In genomic region chr1:75182160-75182559, GRCm38 (mm10) we compare ENCODE assay signal across 18 mouse cellular contexts. TPM values are rescaled to one million over a fixed set of nuclear protein-coding genes. Genes with fewer than 3 reads are reported as not detected.
DNase-seq lines count a peak whose midpoint lies in the region; ATAC-seq and TF ChIP-seq lines count a peak whose summit lies in the region.
"Had no signal": no experiment of that assay in that cellular context is flagged by ENCODE, and none has a peak within 500 bp of the region (broad histone marks: within the 10 kb centered on the region; RNA-seq: fewer than 3 reads in every experiment).

No protein-coding gene starts in this region.

- WGBS in kidney, postnatal 0 days = 76% methylated on average over 4 of the region's 4 CpGs
- WGBS in midbrain, postnatal 0 days = 75% methylated on average over 4 of the region's 4 CpGs
- WGBS in midbrain, embryonic 14.5 days = 75% methylated on average over 4 of the region's 4 CpGs
- 72% methylated on average over 4 of the region's 4 CpGs for WGBS in stomach, postnatal 0 days

- no peak for TF ChIP-seq EP300 in MEL (IDR thresholded peaks at IDR 0.05; ENCODE audit: low read depth in 1 of 2, low read length in 2 of 2)
- TF ChIP-seq EP300 in stomach, postnatal 0 days (optimal IDR thresholded peaks at IDR 0.05) = no peak

- no peaks in the 10 kb centered on the region for H3K9me3 ChIP-seq in kidney, postnatal 0 days (replicated peaks; ENCODE audit: low read length)
- no peaks in the 10 kb centered on the region for H3K9me3 ChIP-seq in midbrain, postnatal 0 days (ENCODE audit: low read length)
- H3K9me3 ChIP-seq in midbrain, embryonic 14.5 days (ENCODE audit: control insufficient read depth, low read length) = no peaks in the 10 kb centered on the region
- no peaks in the 10 kb centered on the region for H3K9me3 ChIP-seq in MEL (replicated peaks; ENCODE audit: insufficient read depth, low read length)
- no peaks in the 10 kb centered on the region for H3K9me3 ChIP-seq in stomach, postnatal 0 days (ENCODE audit: control insufficient read depth, low read length)
- H3K9me3 ChIP-seq: heart, embryonic 10.5 days; liver, embryonic 15.5 days; neural tube, embryonic 12.5 days had no signal

- TF ChIP-seq RAD21 in MEL (IDR thresholded peaks at IDR 0.05; ENCODE audit: low read depth, low read length) = peak; percentile 43

- ATAC-seq in kidney, postnatal 0 days (replicated peaks; ENCODE audit: low FRiP score, low read depth) = no peak
- no peak for ATAC-seq in midbrain, postnatal 0 days (ENCODE audit: low FRiP score)
- no peak for ATAC-seq in midbrain, embryonic 14.5 days (ENCODE audit: low FRiP score, low TSS enrichment)
- ATAC-seq in stomach, postnatal 0 days (ENCODE audit: low FRiP score, low TSS enrichment) = no peak
- ATAC-seq in megakaryocyte-erythroid progenitor cell, adult 5-6 weeks (replicated peaks; ENCODE audit: low FRiP score, low TSS enrichment, poor library complexity, severe bottlenecking) = no peak
- ATAC-seq: forebrain, embryonic 14.5 days; inflammation-experienced regulatory T-cells, adult 6 months; midbrain, embryonic 16.5 days had no signal

- peaks cover 14% of the 10 kb centered on the region for H3K79me2 ChIP-seq in MEL (ENCODE audit: control insufficient read depth, insufficient read depth, low read length, poor library complexity)

- no peak overlapping the region for H3K4me2 ChIP-seq in kidney, postnatal 0 days (ENCODE audit: low read length)
- H3K4me2 ChIP-seq in midbrain, postnatal 0 days (ENCODE audit: low read depth, low read length, poor library complexity, severe bottlenecking) = no peak overlapping the region
- H3K4me2 ChIP-seq in midbrain, embryonic 14.5 days (ENCODE audit: low read length) = no peak overlapping the region
- no peak overlapping the region for H3K4me2 ChIP-seq in stomach, postnatal 0 days (replicated peaks; ENCODE audit: low read depth)
- H3K4me2 ChIP-seq: liver, embryonic 15.5 days; neural tube, embryonic 12.5 days had no signal

- H3K27me3 ChIP-seq in kidney, postnatal 0 days (ENCODE audit: insufficient read depth, low read length) = no peaks in the 10 kb centered on the region
- no peaks in the 10 kb centered on the region for H3K27me3 ChIP-seq in midbrain, postnatal 0 days (ENCODE audit: insufficient read depth, low read length)
- H3K27me3 ChIP-seq in midbrain, embryonic 14.5 days (ENCODE audit: control insufficient read depth, insufficient read depth, low read length) = no peaks in the 10 kb centered on the region
- H3K27me3 ChIP-seq in MEL (ENCODE audit: control insufficient read depth in 1 of 2, insufficient read depth in 2 of 2, low read length in 2 of 2) = no peaks in the 10 kb centered on the region
- no peaks in the 10 kb centered on the region for H3K27me3 ChIP-seq in stomach, postnatal 0 days (ENCODE audit: control insufficient read depth, insufficient read depth, low read length)
- H3K27me3 ChIP-seq: liver, embryonic 15.5 days; neural tube, embryonic 12.5 days had no signal

- no peak overlapping the region for H3K9ac ChIP-seq in kidney, postnatal 0 days (ENCODE audit: low read depth, low read length)
- H3K9ac ChIP-seq in midbrain, postnatal 0 days (replicated peaks; ENCODE audit: low read length, poor library complexity, severe bottlenecking) = no peak overlapping the region
- no peak overlapping the region for H3K9ac ChIP-seq in midbrain, embryonic 14.5 days (replicated peaks; ENCODE audit: low read length)
- H3K9ac ChIP-seq in MEL (ENCODE audit: control insufficient read depth, low read depth, low read length, poor library complexity, severe bottlenecking) = no peak overlapping the region
- H3K9ac ChIP-seq in stomach, postnatal 0 days (ENCODE audit: low read length) = no peak overlapping the region
- H3K9ac ChIP-seq: liver, embryonic 15.5 days; neural tube, embryonic 12.5 days had no signal

- H3K27ac ChIP-seq in kidney, postnatal 0 days = no peak overlapping the region
- no peak overlapping the region for H3K27ac ChIP-seq in midbrain, postnatal 0 days (ENCODE audit: low read depth, low read length)
- H3K27ac ChIP-seq in midbrain, embryonic 14.5 days (replicated peaks; ENCODE audit: low read depth, low read length) = no peak overlapping the region
- no peak overlapping the region for H3K27ac ChIP-seq in MEL (ENCODE audit: control insufficient read depth, low read depth, low read length)
- H3K27ac ChIP-seq in stomach, postnatal 0 days (replicated peaks) = no peak overlapping the region
- H3K27ac ChIP-seq: heart, embryonic 10.5 days; neural tube, embryonic 12.5 days had no signal

- TF ChIP-seq POLR2A in MEL (IDR thresholded peaks at IDR 0.05; ENCODE audit: control insufficient read depth in 1 of 2, insufficient read depth in 1 of 2, low read depth in 1 of 2, low read length in 2 of 2, poor library complexity in 1 of 2) = no peak

- no peak overlapping the region for H3K4me3 ChIP-seq in kidney, postnatal 0 days (replicated peaks; ENCODE audit: low read depth, low read length)
- no peak overlapping the region for H3K4me3 ChIP-seq in midbrain, postnatal 0 days (ENCODE audit: low read depth, low read length)
- H3K4me3 ChIP-seq in midbrain, embryonic 14.5 days (replicated peaks; ENCODE audit: low read depth, low read length) = no peak overlapping the region
- H3K4me3 ChIP-seq in MEL (ENCODE audit: control insufficient read depth in 1 of 2, insufficient read depth in 1 of 2, low read depth in 2 of 2, low read length in 2 of 2) = no peak overlapping the region
- no peak overlapping the region for H3K4me3 ChIP-seq in stomach, postnatal 0 days (ENCODE audit: low read depth, low read length)
- H3K4me3 ChIP-seq: heart, embryonic 10.5 days; liver, embryonic 15.5 days; neural tube, embryonic 12.5 days had no signal

- TF ChIP-seq CTCF in kidney, postnatal 0 days (IDR thresholded peaks at IDR 0.05; ENCODE audit: low read depth) = peak; percentile 25; the same call in 1 of the 2 replicates
- TF ChIP-seq CTCF in midbrain, postnatal 0 days (IDR thresholded peaks at IDR 0.05) = peak; percentile 45
- peak; percentile 24 to 52 (median 37) for TF ChIP-seq CTCF in MEL (IDR thresholded peaks at IDR 0.05 in 2 of 3, conservative IDR thresholded peaks at IDR 0.05 in 1 of 3; ENCODE audit: control insufficient read depth in 1 of 3, insufficient read depth in 1 of 3, low read depth in 2 of 3, low read length in 3 of 3, poor library complexity in 1 of 3, severe bottlenecking in 1 of 3)
- TF ChIP-seq CTCF in stomach, postnatal 0 days (IDR thresholded peaks at IDR 0.05; ENCODE audit: low read depth) = peak; percentile 47

- H3K36me3 ChIP-seq in kidney, postnatal 0 days (ENCODE audit: insufficient read depth, low read length) = peaks cover 42% of the 10 kb centered on the region
- peaks cover 65% of the 10 kb centered on the region for H3K36me3 ChIP-seq in midbrain, postnatal 0 days (ENCODE audit: insufficient read depth, low read length)
- H3K36me3 ChIP-seq in midbrain, embryonic 14.5 days (ENCODE audit: control insufficient read depth, insufficient read depth, low read length) = peaks cover 62% of the 10 kb centered on the region
- peaks cover 0 to 13% of the 10 kb centered on the region in 2 experiments; a peak in 2 of 4 replicates for H3K36me3 ChIP-seq in MEL (ENCODE audit: control insufficient read depth in 1 of 2, insufficient read depth in 2 of 2, low read length in 2 of 2)
- peaks cover 21% of the 10 kb centered on the region for H3K36me3 ChIP-seq in stomach, postnatal 0 days (ENCODE audit: control insufficient read depth, insufficient read depth, low read length)

- peaks cover 6% of the 10 kb centered on the region for H3K4me1 ChIP-seq in kidney, postnatal 0 days (replicated peaks; ENCODE audit: insufficient read depth, low read length)
- no peaks in the 10 kb centered on the region for H3K4me1 ChIP-seq in midbrain, postnatal 0 days (ENCODE audit: insufficient read depth, low read length)
- H3K4me1 ChIP-seq in midbrain, embryonic 14.5 days (ENCODE audit: control insufficient read depth, insufficient read depth, low read length) = peaks cover 16% of the 10 kb centered on the region
- H3K4me1 ChIP-seq in MEL (ENCODE audit: control insufficient read depth in 1 of 2, insufficient read depth in 2 of 2, low read length in 2 of 2) = peaks cover 2 to 16% of the 10 kb centered on the region in 2 experiments
- peaks cover 7% of the 10 kb centered on the region; the same call in 1 of the 2 replicates for H3K4me1 ChIP-seq in stomach, postnatal 0 days (replicated peaks; ENCODE audit: control insufficient read depth, insufficient read depth)

- no peak for DNase-seq in kidney, postnatal 0 days (ENCODE audit: low spot score)
- no peak for DNase-seq in kidney, postnatal 10 days
- DNase-seq in midbrain, postnatal 0 days (ENCODE audit: low spot score) = no peak
- no peak for DNase-seq in midbrain, embryonic 14.5 days
- DNase-seq in MEL (ENCODE audit: low read depth, low spot score) = peak; percentile 46
- no peak for DNase-seq in stomach, postnatal 0 days (ENCODE audit: low spot score)
- DNase-seq: adrenal gland, postnatal 25 days; heart, postnatal 4 days; kidney, postnatal 14 days; right cerebral cortex, postnatal 14 days; thymus, adult 18-20 months had no signal

RNA-seq across cellular contexts. Expression of gene Abcb6, which starts 2.0 kb away (rescaled TPM):
- 34.4 and 36.8 TPM in 2 replicates for polyA plus RNA-seq in kidney, postnatal 0 days (2015; fragmentation: Nextera tagmentation; extraction: Ambion mirVana)
- 43.5 and 44.6 TPM in 2 replicates for total RNA-seq in midbrain, postnatal 0 days (2014; rRNA removed)
- polyA plus RNA-seq in midbrain, postnatal 0 days (2015; fragmentation: Nextera tagmentation; extraction: Ambion mirVana) = 46.7 and 49.1 TPM in 2 replicates
- polyA plus RNA-seq in midbrain, embryonic 14.5 days (2014; fragmentation: Nextera tagmentation; extraction: Ambion mirVana) = 35.5 and 36.3 TPM in 2 replicates
- 79.2 and 84.4 TPM in 2 replicates for total RNA-seq in MEL (2012; rRNA removed)
- 10 to 100 TPM in 1 of 2 experiments, not detected in 1; 73.5 TPM for polyA plus RNA-seq in MEL (2012; ENCODE audit: insufficient read depth in 1 of 2, insufficient read length in 2 of 2, low read depth in 1 of 2, low replicate concordance in 2 of 2, missing spikeins in 1 of 2)
- 20.9 and 21.5 TPM in 2 replicates for polyA plus RNA-seq in stomach, postnatal 0 days (2015; fragmentation: Nextera tagmentation; extraction: Ambion mirVana)
- 67.7 and 101 TPM in 2 replicates for total RNA-seq in megakaryocyte-erythroid progenitor cell, adult 5-6 weeks (2014; fragmentation: Nextera tagmentation)
- 22.2 and 75.6 TPM in 2 replicates for total RNA-seq in megakaryocyte-erythroid progenitor cell, adult 5-6 weeks (2017)

RNA-seq across cellular contexts. Expression of gene Ankzf1, which starts 9.8 kb away (rescaled TPM):
- 19.7 TPM in 2 replicates for polyA plus RNA-seq in kidney, postnatal 0 days (2015; fragmentation: Nextera tagmentation; extraction: Ambion mirVana)
- 20.1 and 27.7 TPM in 2 replicates for total RNA-seq in midbrain, postnatal 0 days (2014; rRNA removed)
- polyA plus RNA-seq in midbrain, postnatal 0 days (2015; fragmentation: Nextera tagmentation; extraction: Ambion mirVana) = 15.7 and 17.0 TPM in 2 replicates
- polyA plus RNA-seq in midbrain, embryonic 14.5 days (2014; fragmentation: Nextera tagmentation; extraction: Ambion mirVana) = 18.1 and 19.7 TPM in 2 replicates
- total RNA-seq in MEL (2012; rRNA removed) = 5.5 and 8.1 TPM in 2 replicates
- 10 to 100 TPM in 1 of 2 experiments, not detected in 1; 16.7 TPM for polyA plus RNA-seq in MEL (2012; ENCODE audit: insufficient read depth in 1 of 2, insufficient read length in 2 of 2, low read depth in 1 of 2, low replicate concordance in 2 of 2, missing spikeins in 1 of 2)
- 12.9 and 13.6 TPM in 2 replicates for polyA plus RNA-seq in stomach, postnatal 0 days (2015; fragmentation: Nextera tagmentation; extraction: Ambion mirVana)
- 13.2 and 14.7 TPM in 2 replicates for total RNA-seq in megakaryocyte-erythroid progenitor cell, adult 5-6 weeks (2014; fragmentation: Nextera tagmentation)
- total RNA-seq in megakaryocyte-erythroid progenitor cell, adult 5-6 weeks (2017) = 16.9 and 24.1 TPM in 2 replicates

RNA-seq across cellular contexts. Expression of gene Atg9a, which starts 9.8 kb away (rescaled TPM):
- 25.8 and 27.3 TPM in 2 replicates for polyA plus RNA-seq in kidney, postnatal 0 days (2015; fragmentation: Nextera tagmentation; extraction: Ambion mirVana)
- 97.0 and 135 TPM in 2 replicates for total RNA-seq in midbrain, postnatal 0 days (2014; rRNA removed)
- 71.8 and 75.6 TPM in 2 replicates for polyA plus RNA-seq in midbrain, postnatal 0 days (2015; fragmentation: Nextera tagmentation; extraction: Ambion mirVana)
- 40.7 and 47.8 TPM in 2 replicates for polyA plus RNA-seq in midbrain, embryonic 14.5 days (2014; fragmentation: Nextera tagmentation; extraction: Ambion mirVana)
- total RNA-seq in MEL (2012; rRNA removed) = 7.8 and 10.2 TPM in 2 replicates
- polyA plus RNA-seq in MEL (2012; ENCODE audit: insufficient read depth in 1 of 2, insufficient read length in 2 of 2, low read depth in 1 of 2, low replicate concordance in 2 of 2, missing spikeins in 1 of 2) = 10 to 100 TPM in 1 of 2 experiments, not detected in 1; 26.1 TPM
- polyA plus RNA-seq in stomach, postnatal 0 days (2015; fragmentation: Nextera tagmentation; extraction: Ambion mirVana) = 17.4 and 18.8 TPM in 2 replicates
- total RNA-seq in megakaryocyte-erythroid progenitor cell, adult 5-6 weeks (2014; fragmentation: Nextera tagmentation) = 25.4 and 25.5 TPM in 2 replicates
- total RNA-seq in megakaryocyte-erythroid progenitor cell, adult 5-6 weeks (2017) = 4.8 and 8.0 TPM in 2 replicates

RNA-seq across cellular contexts. Expression of gene Zfand2b, which starts 13.7 kb away (rescaled TPM):
- 43.2 and 47.7 TPM in 2 replicates for polyA plus RNA-seq in kidney, postnatal 0 days (2015; fragmentation: Nextera tagmentation; extraction: Ambion mirVana)
- 28.5 and 38.4 TPM in 2 replicates for total RNA-seq in midbrain, postnatal 0 days (2014; rRNA removed)
- polyA plus RNA-seq in midbrain, postnatal 0 days (2015; fragmentation: Nextera tagmentation; extraction: Ambion mirVana) = 41.1 and 42.5 TPM in 2 replicates
- polyA plus RNA-seq in midbrain, embryonic 14.5 days (2014; fragmentation: Nextera tagmentation; extraction: Ambion mirVana) = 34.5 and 34.8 TPM in 2 replicates
- total RNA-seq in MEL (2012; rRNA removed) = 14.4 and 15.0 TPM in 2 replicates
- polyA plus RNA-seq in MEL (2012; ENCODE audit: insufficient read depth in 1 of 2, insufficient read length in 2 of 2, low read depth in 1 of 2, low replicate concordance in 2 of 2, missing spikeins in 1 of 2) = 10 to 100 TPM in 1 of 2 experiments, not detected in 1; 18.3 TPM
- polyA plus RNA-seq in stomach, postnatal 0 days (2015; fragmentation: Nextera tagmentation; extraction: Ambion mirVana) = 43.0 and 44.5 TPM in 2 replicates
- total RNA-seq in megakaryocyte-erythroid progenitor cell, adult 5-6 weeks (2014; fragmentation: Nextera tagmentation) = 43.4 and 44.3 TPM in 2 replicates
- total RNA-seq in megakaryocyte-erythroid progenitor cell, adult 5-6 weeks (2017) = 33.4 and 48.9 TPM in 2 replicates

RNA-seq across cellular contexts. Expression of gene Glb1l, which starts 28.5 kb away (rescaled TPM):
- polyA plus RNA-seq in kidney, postnatal 0 days (2015; fragmentation: Nextera tagmentation; extraction: Ambion mirVana) = 47.4 and 47.6 TPM in 2 replicates
- 18.3 and 25.6 TPM in 2 replicates for total RNA-seq in midbrain, postnatal 0 days (2014; rRNA removed)
- polyA plus RNA-seq in midbrain, postnatal 0 days (2015; fragmentation: Nextera tagmentation; extraction: Ambion mirVana) = 18.2 and 18.4 TPM in 2 replicates
- 14.2 and 24.2 TPM in 2 replicates for polyA plus RNA-seq in midbrain, embryonic 14.5 days (2014; fragmentation: Nextera tagmentation; extraction: Ambion mirVana)
- 4.0 and 7.6 TPM in 2 replicates for total RNA-seq in MEL (2012; rRNA removed)
- 10 to 100 TPM in 1 of 2 experiments, not detected in 1; 13.0 TPM for polyA plus RNA-seq in MEL (2012; ENCODE audit: insufficient read depth in 1 of 2, insufficient read length in 2 of 2, low read depth in 1 of 2, low replicate concordance in 2 of 2, missing spikeins in 1 of 2)
- 5.2 and 7.1 TPM in 2 replicates for polyA plus RNA-seq in stomach, postnatal 0 days (2015; fragmentation: Nextera tagmentation; extraction: Ambion mirVana)
- total RNA-seq in megakaryocyte-erythroid progenitor cell, adult 5-6 weeks (2014; fragmentation: Nextera tagmentation) = 20.0 and 24.2 TPM in 2 replicates
- total RNA-seq in megakaryocyte-erythroid progenitor cell, adult 5-6 weeks (2017) = 5.4 and 18.3 TPM in 2 replicates
